Mouse (Mus musculus): Measurements from ENCODE around the gene Plod2. TPM values are rescaled to one million over a fixed set of nuclear protein-coding genes. Genes with fewer than 3 reads are reported as not detected.

The Plod2 gene
- total and polyA plus RNA-seq, 2 experiments from 2014 or later = 6.3 to 13.4 TPM

- no peak for DNase-seq (ENCODE audit: low spot score)
- H3K9ac ChIP-seq (replicated peaks; ENCODE audit: low read length, poor library complexity, severe bottlenecking) = no peak overlapping the region
- H3K4me2 ChIP-seq (ENCODE audit: low read depth, low read length, poor library complexity, severe bottlenecking) = no peak overlapping the region
- no peaks in the 10 kb centered on the region for H3K27me3 ChIP-seq (ENCODE audit: insufficient read depth, low read length)
- H3K4me3 ChIP-seq (ENCODE audit: low read depth, low read length) = no peak overlapping the region
- no peaks in the 10 kb centered on the region for H3K36me3 ChIP-seq (ENCODE audit: insufficient read depth, low read length)
- no peak for TF ChIP-seq CTCF (IDR thresholded peaks at IDR 0.05)
- peaks cover 5% of the 10 kb centered on the region; the same call in 1 of the 2 replicates for H3K9me3 ChIP-seq (ENCODE audit: low read length)
- 92% methylated on average over 10 of the region's 10 CpGs for WGBS
- H3K27ac ChIP-seq (ENCODE audit: low read depth, low read length) = no peak overlapping the region
- H3K4me1 ChIP-seq (ENCODE audit: insufficient read depth, low read length) = no peaks in the 10 kb centered on the region
- no peak for ATAC-seq (ENCODE audit: low FRiP score)
Measured at GRCm38 (mm10) chr9:92520751-92521150, 21.3 kb upstream of the Plod2 start.

GRCm38 (mm10) chr9:92524506-92524905 lies 17.5 kb upstream of the Plod2 start:
- TF ChIP-seq CTCF (IDR thresholded peaks at IDR 0.05) = no peak
- no peak overlapping the region for H3K4me2 ChIP-seq (ENCODE audit: low read depth, low read length, poor library complexity, severe bottlenecking)
- no peak for DNase-seq (ENCODE audit: low spot score)
- no peaks in the 10 kb centered on the region for H3K36me3 ChIP-seq (ENCODE audit: insufficient read depth, low read length)
- no peaks in the 10 kb centered on the region for H3K4me1 ChIP-seq (ENCODE audit: insufficient read depth, low read length)
- no peak for ATAC-seq (ENCODE audit: low FRiP score)
- no peaks in the 10 kb centered on the region for H3K9me3 ChIP-seq (ENCODE audit: low read length)
- H3K27ac ChIP-seq (ENCODE audit: low read depth, low read length) = no peak overlapping the region
- no peak overlapping the region for H3K4me3 ChIP-seq (ENCODE audit: low read depth, low read length)
- 79% methylated on average over 4 of the region's 4 CpGs for WGBS
- no peaks in the 10 kb centered on the region for H3K27me3 ChIP-seq (ENCODE audit: insufficient read depth, low read length)
- H3K9ac ChIP-seq (replicated peaks; ENCODE audit: low read length, poor library complexity, severe bottlenecking) = no peak overlapping the region

GRCm38 (mm10) chr9:92530055-92530454 lies 12.0 kb upstream of the Plod2 start:
- 77% methylated on average over 3 of the region's 3 CpGs for WGBS
- Histone ChIP-seq H3K27ac (ENCODE audit: low read depth, low read length) (no peak overlapping the region), H3K9me3 (ENCODE audit: low read length) (no peaks in the 10 kb centered on the region), H3K9ac (replicated peaks; ENCODE audit: low read length, poor library complexity, severe bottlenecking) (no peak overlapping the region), H3K4me2 (ENCODE audit: low read depth, low read length, poor library complexity, severe bottlenecking) (no peak overlapping the region), H3K36me3 (ENCODE audit: insufficient read depth, low read length) (no peaks in the 10 kb centered on the region), H3K4me1 (ENCODE audit: insufficient read depth, low read length) (no peaks in the 10 kb centered on the region), H3K4me3 (ENCODE audit: low read depth, low read length) (no peak overlapping the region), H3K27me3 (ENCODE audit: insufficient read depth, low read length) (no peaks in the 10 kb centered on the region)
- ATAC-seq (ENCODE audit: low FRiP score) (no peak), DNase-seq (ENCODE audit: low spot score) (no peak)
- no peak for TF ChIP-seq CTCF (IDR thresholded peaks at IDR 0.05)

GRCm38 (mm10) chr9:92537735-92538134 lies 4.3 kb upstream of the Plod2 start:
- H3K9me3 ChIP-seq (ENCODE audit: low read length) = no peaks in the 10 kb centered on the region
- TF ChIP-seq CTCF (IDR thresholded peaks at IDR 0.05) = no peak
- H3K27me3 ChIP-seq (ENCODE audit: insufficient read depth, low read length) = no peaks in the 10 kb centered on the region; the same call in 1 of the 2 replicates
- 82% methylated on average over 6 of the region's 6 CpGs for WGBS
- no peak overlapping the region for H3K27ac ChIP-seq (ENCODE audit: low read depth, low read length)
- no peaks in the 10 kb centered on the region for H3K36me3 ChIP-seq (ENCODE audit: insufficient read depth, low read length)
- H3K9ac ChIP-seq (replicated peaks; ENCODE audit: low read length, poor library complexity, severe bottlenecking) = no peak overlapping the region
- ATAC-seq (ENCODE audit: low FRiP score) (no peak), DNase-seq (ENCODE audit: low spot score) (peak; percentile 33)
- no peak overlapping the region for H3K4me2 ChIP-seq (ENCODE audit: low read depth, low read length, poor library complexity, severe bottlenecking)
- H3K4me3 ChIP-seq (ENCODE audit: low read depth, low read length) = no peak overlapping the region
- H3K4me1 ChIP-seq (ENCODE audit: insufficient read depth, low read length) = 0 out of 2 replicates have a peak, but pooled peaks cover under 1% of the 10 kb centered on the region

- Histone ChIP-seq H3K4me2 (ENCODE audit: low read depth, low read length, poor library complexity, severe bottlenecking) (no peak overlapping the region), H3K27me3 (ENCODE audit: insufficient read depth, low read length) (no peaks in the 10 kb centered on the region; the same call in 1 of the 2 replicates), H3K9me3 (ENCODE audit: low read length) (no peaks in the 10 kb centered on the region), H3K4me1 (ENCODE audit: insufficient read depth, low read length) (0 out of 2 replicates have a peak, but pooled peaks cover 3% of the 10 kb centered on the region), H3K27ac (ENCODE audit: low read depth, low read length) (no peak overlapping the region), H3K4me3 (ENCODE audit: low read depth, low read length) (no peak overlapping the region), H3K9ac (replicated peaks; ENCODE audit: low read length, poor library complexity, severe bottlenecking) (no peak overlapping the region), H3K36me3 (ENCODE audit: insufficient read depth, low read length) (no peaks in the 10 kb centered on the region)
- no peak for ATAC-seq (ENCODE audit: low FRiP score)
- DNase-seq (ENCODE audit: low spot score) = peak; percentile 53
- no peak for TF ChIP-seq CTCF (IDR thresholded peaks at IDR 0.05)
- WGBS = 64% methylated on average over 6 of the region's 6 CpGs
Measured at GRCm38 (mm10) chr9:92538216-92538615, 3.8 kb upstream of the Plod2 start.

GRCm38 (mm10) chr9:92542591-92543416 lies 781 bp downstream of the Plod2 start:
- Histone ChIP-seq H3K4me3 (ENCODE audit: low read depth, low read length) (peak overlapping the region; percentile 91), H3K36me3 (ENCODE audit: insufficient read depth, low read length) (no peaks in the 10 kb centered on the region), H3K4me2 (ENCODE audit: low read depth, low read length, poor library complexity, severe bottlenecking) (peak overlapping the region; percentile 85), H3K9ac (replicated peaks; ENCODE audit: low read length, poor library complexity, severe bottlenecking) (peak overlapping the region; percentile 79), H3K27me3 (ENCODE audit: insufficient read depth, low read length) (no peaks in the 10 kb centered on the region; the same call in 1 of the 2 replicates), H3K4me1 (ENCODE audit: insufficient read depth, low read length) (0 out of 2 replicates have a peak, but pooled peaks cover 3% of the 10 kb centered on the region), H3K9me3 (ENCODE audit: low read length) (no peaks in the 10 kb centered on the region), H3K27ac (ENCODE audit: low read depth, low read length) (peak overlapping the region; percentile 71)
- ATAC-seq (ENCODE audit: low FRiP score) = no peak; the same call in none of the 2 replicates
- 2% methylated on average over 31 of the region's 31 CpGs for WGBS
- peak; percentile 51 for DNase-seq (ENCODE audit: low spot score)
- peak; percentile 51 for TF ChIP-seq CTCF (IDR thresholded peaks at IDR 0.05)

Data from midbrain, postnatal 0 days (tissue).